Comparison of ENCODE assay signal across 26 mouse cellular contexts in genomic region chr16:73245073-73245590, GRCm38 (mm10).
"Had no signal": no experiment of that assay in that cellular context is flagged by ENCODE, and none has a peak within 500 bp of the region (broad histone marks: within the 10 kb centered on the region; RNA-seq: fewer than 3 reads in every experiment).

No protein-coding gene starts in this region.

- H3K27ac ChIP-seq: heart, adult 2 months; hindbrain, embryonic 10.5 days; hindbrain, embryonic 12.5 days; hindbrain, embryonic 14.5 days; kidney, embryonic 15.5 days; limb, embryonic 13.5 days; limb, embryonic 15.5 days; liver, embryonic 13.5 days; liver, embryonic 15.5 days had no signal

- H3K27me3 ChIP-seq: heart, embryonic 12.5 days; hindbrain, embryonic 12.5 days; kidney, embryonic 15.5 days; limb, embryonic 13.5 days; limb, embryonic 15.5 days; liver, embryonic 13.5 days; liver, embryonic 15.5 days had no signal

- H3K36me3 ChIP-seq: heart, embryonic 12.5 days; hindbrain, embryonic 10.5 days; hindbrain, embryonic 12.5 days; kidney, embryonic 15.5 days; limb, embryonic 13.5 days; limb, embryonic 15.5 days; liver, embryonic 13.5 days; liver, embryonic 15.5 days had no signal

- H3K4me2 ChIP-seq: heart, embryonic 12.5 days; hindbrain, embryonic 12.5 days; hindbrain, embryonic 14.5 days; kidney, embryonic 15.5 days; limb, embryonic 13.5 days; limb, embryonic 15.5 days; liver, embryonic 13.5 days; liver, embryonic 15.5 days had no signal

- DNase-seq: gastrocnemius, postnatal 25 days; heart, adult 2 months; heart, postnatal 10 days; heart, postnatal 4 days; kidney, adult 11 months; kidney, adult 2 months; kidney, adult 9 months; kidney, postnatal 10 days; kidney, postnatal 36 days; layer of hippocampus, adult 9-11 months; layer of hippocampus, postnatal 36 days; left cerebral cortex, postnatal 4 days; liver, embryonic 13.5 days; liver, postnatal 0 days; lung, adult 2 months had no signal

- H3K9me3 ChIP-seq: heart, embryonic 12.5 days; hindbrain, embryonic 10.5 days; hindbrain, embryonic 12.5 days; kidney, embryonic 15.5 days; limb, embryonic 13.5 days; limb, embryonic 15.5 days; liver, embryonic 13.5 days; liver, embryonic 15.5 days had no signal

- H3K9ac ChIP-seq: heart, embryonic 12.5 days; hindbrain, embryonic 12.5 days; hindbrain, embryonic 14.5 days; kidney, embryonic 15.5 days; limb, embryonic 13.5 days; limb, embryonic 15.5 days; liver, embryonic 13.5 days; liver, embryonic 15.5 days; liver, postnatal 0 days had no signal

- H3K4me3 ChIP-seq: heart, adult 2 months; heart, embryonic 12.5 days; hindbrain, embryonic 10.5 days; hindbrain, embryonic 12.5 days; kidney, embryonic 15.5 days; limb, embryonic 13.5 days; limb, embryonic 15.5 days; liver, embryonic 13.5 days; liver, embryonic 15.5 days had no signal

- ATAC-seq: hindbrain, embryonic 16.5 days; inflammation-experienced regulatory T-cells, adult 6 months; intestine, embryonic 16.5 days; liver, postnatal 0 days had no signal

- H3K4me1 ChIP-seq: heart, embryonic 12.5 days; hindbrain, embryonic 10.5 days; hindbrain, embryonic 12.5 days; kidney, embryonic 15.5 days; limb, embryonic 13.5 days; limb, embryonic 15.5 days; liver, embryonic 13.5 days; liver, embryonic 15.5 days had no signal
